Mouse (Mus musculus): ENCODE data around the gene Bcl2l13. TPM values are rescaled to one million over a fixed set of nuclear protein-coding genes. Genes with fewer than 3 reads are reported as not detected.

Gene Bcl2l13
- total and polyA plus RNA-seq, 3 experiments, result 37.0 to 450 (median 85.0) TPM

- peak overlapping the region; percentile 100; the same call in 1 of the 2 replicates for H3K4me3 ChIP-seq (ENCODE audit: low read depth, low read length)
- H3K27me3 ChIP-seq (ENCODE audit: insufficient read depth, low read length), result no peaks in the 10 kb centered on the region
- peaks cover 45% of the 10 kb centered on the region for H3K4me1 ChIP-seq (ENCODE audit: insufficient read depth, low read depth, low read length)
- TF ChIP-seq CTCF (IDR thresholded peaks at IDR 0.05; ENCODE audit: low read depth, low read length), result no peak
- TF ChIP-seq GATA2 (IDR thresholded peaks at IDR 0.05; ENCODE audit: borderline replicate concordance, low read depth, low read length), result no peak
- no peak for TF ChIP-seq GATA1 (IDR thresholded peaks at IDR 0.05; ENCODE audit: borderline replicate concordance, low read length)
- TF ChIP-seq TAL1 (conservative IDR thresholded peaks at IDR 0.05; ENCODE audit: low read depth, low read length), result no peak
- TF ChIP-seq POLR2AphosphoS5 (IDR thresholded peaks at IDR 0.05; ENCODE audit: insufficient replicate concordance, low read depth, low read length), result no peak
- ATAC-seq (ENCODE audit: extremely low read depth, insufficient number of reproducible peaks, low FRiP score, poor library complexity, severe bottlenecking), result no peak
- no peak for DNase-seq (ENCODE audit: low spot score)
- peaks cover 20% of the 10 kb centered on the region for H3K36me3 ChIP-seq (replicated peaks)
- no peaks in the 10 kb centered on the region for H3K9me3 ChIP-seq (replicated peaks)
Measured at GRCm38 (mm10) chr6:120822937-120823614, 12.9 kb upstream of the Bcl2l13 start.

- ATAC-seq (ENCODE audit: extremely low read depth, insufficient number of reproducible peaks, low FRiP score, poor library complexity, severe bottlenecking), result no peak
- Histone ChIP-seq H3K9me3 (replicated peaks) (no peaks in the 10 kb centered on the region), H3K4me1 (ENCODE audit: insufficient read depth, low read depth, low read length) (peaks cover 54% of the 10 kb centered on the region), H3K27me3 (ENCODE audit: insufficient read depth, low read length) (no peaks in the 10 kb centered on the region), H3K4me3 (ENCODE audit: low read depth, low read length) (no peak overlapping the region), H3K36me3 (replicated peaks) (no peaks in the 10 kb centered on the region)
- no peak for DNase-seq (ENCODE audit: low spot score)
- TF ChIP-seq TAL1 (conservative IDR thresholded peaks at IDR 0.05; ENCODE audit: low read depth, low read length), result 0 out of 2 replicates have a peak, but pooled peaks have one; percentile 12
- TF ChIP-seq GATA1 (IDR thresholded peaks at IDR 0.05; ENCODE audit: borderline replicate concordance, low read length), result no peak
- no peak for TF ChIP-seq CTCF (IDR thresholded peaks at IDR 0.05; ENCODE audit: low read depth, low read length)
Measured at GRCm38 (mm10) chr6:120830056-120830455, 6.0 kb upstream of the Bcl2l13 start.

- DNase-seq (ENCODE audit: low spot score) (no peak), ATAC-seq (ENCODE audit: extremely low read depth, insufficient number of reproducible peaks, low FRiP score, poor library complexity, severe bottlenecking) (no peak)
- no peaks in the 10 kb centered on the region for H3K9me3 ChIP-seq (replicated peaks)
- no peaks in the 10 kb centered on the region for H3K27me3 ChIP-seq (ENCODE audit: insufficient read depth, low read length)
- H3K36me3 ChIP-seq (replicated peaks), result no peaks in the 10 kb centered on the region
- H3K4me1 ChIP-seq (ENCODE audit: insufficient read depth, low read depth, low read length), result peaks cover 60% of the 10 kb centered on the region
- no peak for TF ChIP-seq CTCF (IDR thresholded peaks at IDR 0.05; ENCODE audit: low read depth, low read length)
- peak; percentile 46 for TF ChIP-seq TAL1 (conservative IDR thresholded peaks at IDR 0.05; ENCODE audit: low read depth, low read length)
- TF ChIP-seq POLR2AphosphoS5 (IDR thresholded peaks at IDR 0.05; ENCODE audit: insufficient replicate concordance, low read depth, low read length), result no peak
- no peak for TF ChIP-seq GATA2 (IDR thresholded peaks at IDR 0.05; ENCODE audit: borderline replicate concordance, low read depth, low read length)
- TF ChIP-seq GATA1 (IDR thresholded peaks at IDR 0.05; ENCODE audit: borderline replicate concordance, low read length), result no peak
- no peak overlapping the region for H3K4me3 ChIP-seq (ENCODE audit: low read depth, low read length)
Measured at GRCm38 (mm10) chr6:120830866-120831608, 5.0 kb upstream of the Bcl2l13 start.

- ATAC-seq (ENCODE audit: extremely low read depth, insufficient number of reproducible peaks, low FRiP score, poor library complexity, severe bottlenecking) (peak; percentile 42; the same call in 1 of the 2 replicates), DNase-seq (ENCODE audit: low spot score) (no peak)
- no peak overlapping the region for H3K4me3 ChIP-seq (ENCODE audit: low read depth, low read length)
- H3K36me3 ChIP-seq (replicated peaks), result no peaks in the 10 kb centered on the region
- no peaks in the 10 kb centered on the region for H3K27me3 ChIP-seq (ENCODE audit: insufficient read depth, low read length)
- H3K9me3 ChIP-seq (replicated peaks), result no peaks in the 10 kb centered on the region
- peaks cover 60% of the 10 kb centered on the region for H3K4me1 ChIP-seq (ENCODE audit: insufficient read depth, low read depth, low read length)
- TF ChIP-seq CTCF (IDR thresholded peaks at IDR 0.05; ENCODE audit: low read depth, low read length) (no peak), POLR2AphosphoS5 (IDR thresholded peaks at IDR 0.05; ENCODE audit: insufficient replicate concordance, low read depth, low read length) (no peak), TAL1 (conservative IDR thresholded peaks at IDR 0.05; ENCODE audit: low read depth, low read length) (no peak), GATA1 (IDR thresholded peaks at IDR 0.05; ENCODE audit: borderline replicate concordance, low read length) (no peak), GATA2 (IDR thresholded peaks at IDR 0.05; ENCODE audit: borderline replicate concordance, low read depth, low read length) (no peak)
Measured at GRCm38 (mm10) chr6:120832097-120832496, 3.9 kb upstream of the Bcl2l13 start.

- H3K27me3 ChIP-seq (ENCODE audit: insufficient read depth, low read length), result no peaks in the 10 kb centered on the region
- TF ChIP-seq TAL1 (conservative IDR thresholded peaks at IDR 0.05; ENCODE audit: low read depth, low read length) (peak; percentile 59), GATA1 (IDR thresholded peaks at IDR 0.05; ENCODE audit: borderline replicate concordance, low read length) (no peak)
- H3K4me3 ChIP-seq (ENCODE audit: low read depth, low read length), result no peak overlapping the region; the same call in 1 of the 2 replicates
- H3K36me3 ChIP-seq (replicated peaks), result peaks cover 16% of the 10 kb centered on the region
- peak; percentile 68 for ATAC-seq (ENCODE audit: extremely low read depth, insufficient number of reproducible peaks, low FRiP score, poor library complexity, severe bottlenecking)
- no peak for DNase-seq (ENCODE audit: low spot score)
- H3K4me1 ChIP-seq (ENCODE audit: insufficient read depth, low read depth, low read length), result peaks cover 69% of the 10 kb centered on the region
- 0 out of 2 replicates have a peak, but pooled peaks cover 3% of the 10 kb centered on the region for H3K9me3 ChIP-seq (replicated peaks)
Measured at GRCm38 (mm10) chr6:120834766-120835321, 1.2 kb upstream of the Bcl2l13 start.

- DNase-seq (ENCODE audit: low spot score), result no peak
- H3K36me3 ChIP-seq (replicated peaks), result peaks cover 30% of the 10 kb centered on the region
- peaks cover 69% of the 10 kb centered on the region for H3K4me1 ChIP-seq (ENCODE audit: insufficient read depth, low read depth, low read length)
Measured at GRCm38 (mm10) chr6:120836389-120837151, 558 bp downstream of the Bcl2l13 start.

More at GRCm38 (mm10) chr6:120836389-120837151, 558 bp downstream of the Bcl2l13 start:
- Histone ChIP-seq H3K9me3 (replicated peaks) (0 out of 2 replicates have a peak, but pooled peaks cover 3% of the 10 kb centered on the region), H3K27me3 (ENCODE audit: insufficient read depth, low read length) (no peaks in the 10 kb centered on the region), H3K4me3 (ENCODE audit: low read depth, low read length) (peak overlapping the region; percentile 94)
- ATAC-seq (ENCODE audit: extremely low read depth, insufficient number of reproducible peaks, low FRiP score, poor library complexity, severe bottlenecking), result no peak
- no peak for TF ChIP-seq POLR2AphosphoS5 (IDR thresholded peaks at IDR 0.05; ENCODE audit: insufficient replicate concordance, low read depth, low read length)
- no peak for TF ChIP-seq TAL1 (conservative IDR thresholded peaks at IDR 0.05; ENCODE audit: low read depth, low read length)
- no peak for TF ChIP-seq GATA1 (IDR thresholded peaks at IDR 0.05; ENCODE audit: borderline replicate concordance, low read length)
- TF ChIP-seq GATA2 (IDR thresholded peaks at IDR 0.05; ENCODE audit: borderline replicate concordance, low read depth, low read length), result no peak
- no peak for TF ChIP-seq CTCF (IDR thresholded peaks at IDR 0.05; ENCODE audit: low read depth, low read length)

Data from G1E (cell line).